Mouse (Mus musculus): ENCODE data around the gene Zfp970. TPM values are rescaled to one million over a fixed set of nuclear protein-coding genes. Genes with fewer than 3 reads are reported as not detected.

Zfp970 gene
- total RNA-seq, 2 experiments from 2014 or later: 11.0 to 11.9 TPM

Other genes starting within 250 kb of the Zfp970 start
- not detected in 2 replicates for gene Gm14409, start 197.7 kb upstream of the Zfp970 start, total RNA-seq (2015)
- 0.74 TPM in 1 of 2 replicates, not detected in the other for gene Gm14409, start 197.7 kb upstream of the Zfp970 start, total RNA-seq (2017)
- gene Gm14412, start 140.4 kb upstream of the Zfp970 start, total RNA-seq (2015): 0.64 and 2.4 TPM in 2 replicates
- 0.14 and 0.54 TPM in 2 replicates for gene Gm14412, start 140.4 kb upstream of the Zfp970 start, total RNA-seq (2017)
- 2.6 and 4.9 TPM in 2 replicates for gene Gm14418, start 66.4 kb upstream of the Zfp970 start, total RNA-seq (2015)
- gene Gm14418, start 66.4 kb upstream of the Zfp970 start, total RNA-seq (2017): 1.6 and 4.4 TPM in 2 replicates
- gene Gm14403, start 33.5 kb downstream of the Zfp970 start, total RNA-seq (2015): 5.8 and 9.2 TPM in 2 replicates
- gene Gm14403, start 33.5 kb downstream of the Zfp970 start, total RNA-seq (2017): 4.9 and 8.5 TPM in 2 replicates
- gene Gm14406, start 113.5 kb downstream of the Zfp970 start, total RNA-seq (2015): not detected in 2 replicates
- gene Gm14406, start 113.5 kb downstream of the Zfp970 start, total RNA-seq (2017): 0.17 TPM in 1 of 2 replicates, not detected in the other